Mouse (Mus musculus) heart, postnatal 4 days (tissue): ENCODE results near the gene Ubtd2. TPM values are rescaled to one million over a fixed set of nuclear protein-coding genes. Genes with fewer than 3 reads are reported as not detected.

ENCODE experiments used
- DNase-seq: peaks from one replicate; pipeline ENCODE4 v3.0.0; 2021
- total RNA-seq, 2 experiments: library from RNA; stranded (reverse); gene quantifications; 2 replicates each; pipeline ENCODE4 v1.2.3; 2021

Gene Ubtd2
- total RNA-seq, result 10 to 100 TPM; 24.3 to 26.1 TPM

DNA sequence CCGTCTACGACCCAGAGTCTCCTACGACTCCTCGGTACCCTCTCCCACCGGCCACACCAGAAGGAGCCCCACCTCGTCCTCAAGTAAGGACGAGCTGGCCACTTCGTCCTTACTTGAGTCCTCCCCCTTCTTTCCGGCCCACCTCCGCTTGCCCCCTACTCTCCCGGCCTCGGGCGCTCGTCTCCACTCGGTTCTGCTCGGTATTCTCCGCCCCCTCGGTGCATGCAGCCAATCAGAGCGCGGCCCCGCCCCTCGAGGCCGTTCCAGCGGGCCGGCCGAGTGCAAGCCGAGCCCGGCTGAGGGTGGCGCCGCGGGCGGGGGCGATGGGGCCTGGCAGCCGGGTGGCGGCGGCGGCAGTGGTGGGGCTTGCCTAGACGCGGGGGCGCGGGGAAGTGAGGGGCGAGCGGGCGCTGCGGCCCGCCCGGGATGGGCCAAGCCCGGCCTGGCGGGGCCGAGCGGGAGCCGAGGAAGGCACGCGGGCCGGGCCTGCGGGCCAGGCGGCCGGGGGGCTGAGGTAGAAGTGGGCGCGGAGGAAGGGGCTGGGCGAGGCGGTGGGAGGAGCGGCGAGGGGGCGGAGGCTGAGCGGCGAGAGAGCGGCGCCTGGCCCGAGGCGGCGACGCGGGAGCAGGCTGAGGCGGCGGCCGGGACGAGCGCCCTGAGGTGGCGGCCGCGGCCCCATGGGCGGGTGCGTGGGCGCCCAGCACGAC, at the start of gene Ubtd2:
Gene Ubtd2 (plus strand): TSS at position 571 of the 707 bp plus-strand sequence.
- peak; percentile 99 for DNase-seq

DNA sequence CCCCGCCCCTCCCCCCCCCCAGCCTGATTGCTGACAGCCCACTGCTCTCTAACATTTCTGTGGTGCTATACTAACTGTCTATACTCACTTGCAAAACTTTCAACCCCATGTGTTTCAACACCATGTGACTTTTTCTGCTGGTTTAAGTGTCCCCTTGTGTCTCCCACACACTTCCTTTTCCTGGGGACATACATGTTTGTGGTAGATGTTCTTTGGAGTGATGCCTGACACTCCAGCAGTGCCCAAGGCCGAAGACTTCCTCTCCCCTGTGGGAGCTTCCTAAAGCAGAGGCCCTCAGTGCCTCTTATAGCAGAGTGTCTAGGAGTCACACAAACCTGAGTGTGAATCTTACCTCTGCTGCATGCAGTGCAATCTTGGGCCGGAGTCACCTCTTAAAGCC, 47.3 kb upstream of the Ubtd2 start:
- DNase-seq, result no peak

DNA sequence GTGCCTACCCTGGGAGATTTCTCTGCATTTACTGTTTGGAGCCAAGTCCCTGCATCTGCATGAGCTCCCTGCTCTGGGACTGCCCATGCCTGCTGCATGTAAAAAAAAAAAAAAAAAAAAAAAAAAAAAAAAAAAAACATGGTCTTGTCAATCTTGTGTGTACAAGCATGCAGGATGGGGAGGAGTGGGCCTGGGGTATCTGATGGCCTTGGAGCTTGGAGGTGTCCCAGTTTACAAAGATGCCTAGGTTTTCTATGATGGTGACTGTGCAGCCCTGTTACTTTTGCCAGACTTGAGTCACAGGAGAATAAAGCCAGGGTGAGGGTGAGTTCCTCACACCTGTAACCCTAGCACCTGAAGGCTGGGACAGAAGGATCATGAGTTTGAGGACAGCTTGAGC, 46.1 kb upstream of the Ubtd2 start:
- no peak for DNase-seq

DNA sequence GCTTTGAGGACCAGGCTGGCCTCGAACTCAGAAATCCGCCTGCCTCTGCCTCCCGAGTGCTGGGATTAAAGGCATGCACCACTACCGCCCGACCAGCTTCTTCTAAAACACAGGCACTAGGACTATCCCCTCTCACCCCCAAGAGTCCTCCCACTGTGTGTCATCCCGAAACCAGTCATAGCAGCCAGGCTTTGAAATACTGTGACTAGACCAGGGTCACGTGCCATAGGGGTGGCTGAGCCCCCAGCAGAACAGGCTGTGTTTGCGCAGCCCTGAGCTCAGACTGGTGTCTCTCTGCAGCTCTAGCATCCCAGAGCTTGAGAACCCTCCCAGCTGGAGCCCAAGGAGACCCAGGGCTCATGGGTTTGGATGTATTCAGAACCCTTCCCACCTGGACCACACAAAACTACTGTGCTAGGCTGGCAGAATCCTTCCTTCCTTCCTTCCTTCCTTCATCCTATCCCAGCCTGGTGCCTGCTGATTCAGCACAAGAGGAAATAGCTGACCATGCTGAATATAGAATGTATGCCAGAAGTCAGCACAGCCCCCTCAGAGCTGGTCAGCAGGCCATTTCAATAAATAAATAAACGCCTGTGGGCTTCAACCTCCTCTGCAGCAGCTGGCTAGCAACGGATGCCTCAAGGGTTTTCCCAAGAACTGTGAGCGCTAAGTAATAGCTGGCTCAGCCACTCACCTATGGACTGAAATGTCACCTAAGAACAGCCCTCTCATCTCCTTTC, 45.2 kb upstream of the Ubtd2 start:
- no peak for DNase-seq

DNA sequence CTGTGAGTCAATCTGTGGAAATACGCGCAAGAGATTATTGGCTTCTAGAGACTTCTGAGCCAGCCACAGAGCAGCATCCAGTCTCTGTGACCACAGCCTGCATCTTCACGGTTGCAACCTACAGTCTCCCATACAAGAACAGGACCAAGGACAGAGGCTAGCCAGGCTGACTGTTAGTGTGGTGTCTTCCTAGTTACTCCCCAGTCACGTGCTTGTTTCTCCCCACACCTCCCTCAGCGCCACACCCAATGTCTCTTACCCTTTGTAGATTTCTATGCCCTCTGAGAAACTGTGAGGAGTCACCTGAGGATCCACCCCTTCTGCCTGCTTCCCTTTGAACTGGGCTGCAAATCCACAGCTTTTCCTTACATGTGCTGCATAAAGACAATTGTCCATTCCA, 35.2 kb upstream of the Ubtd2 start:
- no peak for DNase-seq

DNA sequence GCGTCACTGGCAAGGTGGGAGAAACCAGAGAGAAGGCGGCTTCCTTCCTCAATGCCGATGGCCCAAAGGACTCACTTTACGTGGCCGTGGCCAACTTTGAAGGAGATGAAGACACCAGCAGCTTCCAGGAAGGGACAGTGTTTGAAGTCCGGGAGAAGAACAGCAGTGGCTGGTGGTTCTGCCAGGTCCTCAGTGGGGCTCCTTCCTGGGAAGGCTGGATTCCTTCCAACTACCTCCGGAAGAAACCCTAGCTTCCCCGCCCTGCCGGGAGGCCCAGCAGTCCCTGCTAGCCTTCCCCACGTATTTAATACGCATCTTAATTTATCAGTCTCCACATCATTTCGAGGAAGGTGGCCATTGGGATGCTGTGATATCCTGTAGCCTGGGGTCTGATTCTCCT, 31.9 kb upstream of the Ubtd2 start:
- no peak for DNase-seq

DNA sequence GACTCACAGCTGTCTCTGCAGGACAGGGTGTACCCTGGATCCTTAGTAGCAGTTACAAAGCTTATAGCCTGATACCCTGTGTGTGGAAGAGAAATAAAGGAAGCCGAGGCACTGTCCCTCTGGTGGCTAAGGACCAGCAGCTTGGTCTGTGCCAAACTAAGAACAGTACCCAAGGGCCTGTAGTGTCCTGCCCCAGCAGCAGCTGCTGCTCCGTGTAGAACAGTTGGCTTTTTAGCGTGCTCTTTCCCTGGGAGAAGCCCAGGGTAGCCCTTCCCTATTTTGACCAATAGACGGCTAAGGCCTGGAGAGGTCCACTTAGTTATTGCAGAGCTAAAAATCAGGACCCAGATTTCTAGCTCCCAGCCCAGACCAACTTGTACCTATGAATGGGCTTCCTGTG, 30.6 kb upstream of the Ubtd2 start:
- no peak for DNase-seq

DNA sequence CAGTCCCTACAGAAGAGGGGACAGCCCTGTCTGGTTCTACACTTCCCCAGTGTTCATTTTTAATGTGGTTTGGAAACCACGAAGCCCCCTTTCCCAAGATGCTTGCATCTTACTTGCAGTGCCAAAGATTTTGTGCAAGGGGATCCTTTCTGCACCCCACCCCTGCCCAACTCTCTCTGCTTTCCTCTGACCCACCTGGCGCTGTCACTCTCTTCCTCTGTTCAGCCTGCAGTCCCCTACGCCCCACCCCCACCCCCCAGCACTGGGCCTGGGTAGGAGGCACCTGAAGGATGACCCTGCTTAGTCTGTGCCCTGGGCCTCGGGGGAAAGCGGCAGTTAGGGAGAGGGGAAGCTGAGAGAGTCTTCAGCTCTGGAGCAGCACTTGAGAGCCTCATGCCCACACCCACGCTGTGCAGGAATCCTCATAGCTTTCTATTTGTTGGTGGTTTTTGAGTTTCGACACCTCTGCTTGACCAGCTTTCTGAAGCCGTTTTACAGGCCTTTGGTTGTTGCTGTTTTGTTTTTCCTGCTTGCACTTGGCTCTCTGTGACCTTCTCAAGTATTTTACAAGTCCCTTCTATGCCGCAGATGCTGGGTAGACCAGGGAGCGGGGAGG, 30.0 kb upstream of the Ubtd2 start:
- DNase-seq, result no peak

DNA sequence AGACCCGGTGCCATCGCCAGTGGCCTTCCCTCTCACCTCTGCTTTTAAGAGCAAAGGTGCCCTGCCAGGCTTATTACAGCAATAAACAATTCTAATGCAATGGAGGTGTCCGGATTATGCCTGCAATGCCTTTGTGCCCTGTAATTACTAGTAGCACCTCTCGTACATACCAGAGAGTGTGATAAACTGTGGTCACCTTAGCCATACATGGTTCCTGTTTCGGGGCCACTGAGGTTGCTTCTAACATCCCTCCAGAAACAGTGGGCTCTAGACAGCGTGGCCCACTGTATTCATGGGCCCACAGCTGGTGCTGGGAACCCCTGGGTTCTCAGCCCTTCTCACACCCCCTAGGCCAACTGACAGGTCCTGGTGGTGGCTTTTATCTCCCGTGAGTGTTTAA, 27.6 kb upstream of the Ubtd2 start:
- no peak for DNase-seq

DNA sequence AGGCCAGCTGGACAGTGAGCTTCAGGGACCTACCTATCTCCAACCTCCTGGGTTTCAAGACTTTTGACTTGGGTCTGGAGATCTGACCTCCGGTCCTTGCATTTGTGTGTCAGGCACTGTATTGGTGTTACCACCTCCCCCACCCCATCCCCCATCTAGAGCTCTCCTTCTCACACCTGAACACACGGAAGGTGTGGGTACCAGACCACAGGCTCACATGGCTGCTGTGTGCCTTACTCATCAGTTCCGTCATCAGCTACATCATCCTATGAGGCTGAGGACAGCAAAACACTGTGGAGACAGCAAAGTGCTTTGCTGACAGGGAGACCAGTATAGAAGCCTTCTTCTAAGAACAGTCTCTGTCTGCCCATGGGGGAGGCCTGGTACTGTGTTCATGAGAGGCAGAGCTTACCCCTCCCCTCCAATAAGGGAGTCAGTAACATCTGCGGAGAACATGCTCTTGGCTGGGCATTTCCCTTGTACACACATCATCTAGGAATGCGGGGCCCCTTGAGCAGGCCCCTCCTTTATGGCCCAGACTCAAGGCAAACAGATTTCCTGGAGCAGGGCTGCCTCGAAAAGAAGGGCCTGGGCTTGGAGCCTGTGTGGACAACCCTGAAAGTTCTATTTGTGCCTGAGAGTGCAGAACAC, 19.6 kb upstream of the Ubtd2 start:
- DNase-seq, result peak; percentile 75

DNA sequence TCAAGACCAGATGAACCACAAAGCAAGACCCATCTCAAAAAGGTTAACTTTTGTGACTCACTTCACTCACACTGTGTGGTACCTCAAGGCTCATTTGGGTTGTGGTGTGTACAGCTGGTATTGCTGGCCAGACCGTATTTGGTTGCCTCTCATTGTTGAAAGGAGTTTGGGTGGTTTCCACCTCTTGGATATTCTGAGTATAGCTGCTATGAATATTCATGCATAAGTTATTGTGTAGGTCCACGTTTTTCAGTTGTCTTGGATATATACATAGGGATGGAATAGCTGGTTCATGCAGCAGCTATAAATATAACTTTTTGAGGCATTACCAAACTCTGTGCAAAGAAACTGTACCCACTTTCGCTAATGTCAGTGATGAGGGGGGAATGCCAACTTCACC, 12.6 kb upstream of the Ubtd2 start:
- no peak for DNase-seq

DNA sequence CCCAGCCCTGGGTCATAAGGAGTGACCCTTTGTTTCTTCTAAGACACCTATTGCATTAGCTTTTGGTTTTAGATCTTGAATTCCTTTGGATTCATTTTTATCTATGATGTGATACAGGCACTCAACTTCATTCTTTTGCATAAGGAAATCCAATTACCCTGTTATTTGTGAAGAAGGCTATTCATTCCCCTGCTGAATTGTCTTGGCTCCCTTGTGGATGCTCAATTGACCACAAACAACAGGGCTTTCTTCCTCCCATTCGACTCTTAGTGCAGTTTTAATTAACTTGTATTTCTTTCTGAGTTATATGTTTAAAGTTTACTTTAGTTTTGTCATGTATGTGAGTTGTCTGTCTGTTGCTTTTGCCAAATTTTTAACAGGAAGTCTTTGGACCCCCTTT, 10.9 kb upstream of the Ubtd2 start:
- DNase-seq, result no peak

DNA sequence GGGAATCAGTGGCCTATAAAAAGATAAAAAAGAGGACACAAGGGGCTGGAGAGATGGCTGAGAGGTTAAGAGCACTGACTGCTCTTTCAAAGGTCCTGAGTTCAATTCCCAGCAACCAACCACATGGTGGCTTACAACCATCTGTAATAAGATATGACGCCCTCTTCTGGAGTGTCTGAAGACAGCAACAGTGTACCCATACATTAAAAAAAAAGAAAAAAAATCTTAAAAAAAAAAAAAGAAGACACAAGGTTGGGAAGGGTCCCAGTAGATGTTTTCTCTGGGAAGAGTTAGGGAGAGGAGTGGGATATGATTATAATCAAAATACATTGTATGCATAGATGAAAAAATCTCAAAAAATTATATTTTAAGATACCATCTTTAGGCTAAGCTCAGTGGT, 10.0 kb upstream of the Ubtd2 start:
- no peak for DNase-seq

DNA sequence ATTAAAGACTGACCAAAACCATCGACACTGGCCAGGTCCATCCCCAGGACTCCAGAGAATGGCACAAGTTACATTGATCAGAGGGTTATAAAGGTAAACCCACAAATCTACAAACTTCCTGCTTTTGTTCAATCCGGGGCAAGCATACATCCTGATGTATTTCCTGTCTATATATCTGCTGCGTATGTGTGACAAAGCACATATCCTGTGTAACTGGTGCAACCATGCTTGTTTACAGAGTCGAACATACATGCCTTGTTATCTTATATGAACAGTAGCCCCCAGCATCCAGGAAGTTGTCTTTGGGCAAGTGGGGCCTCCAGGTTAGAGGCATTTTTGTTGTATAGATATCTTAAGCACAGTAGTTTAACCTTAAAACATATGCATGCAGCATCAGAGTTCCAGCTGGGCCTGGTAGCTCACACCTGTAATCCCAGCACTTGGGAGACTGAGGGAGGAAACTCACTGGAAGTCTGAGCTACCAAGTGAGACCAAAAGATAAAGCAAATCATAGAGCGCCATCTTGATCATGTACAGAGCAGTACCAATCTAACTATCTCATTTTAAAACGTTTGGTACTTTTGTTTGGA, 9.4 kb upstream of the Ubtd2 start:
- no peak for DNase-seq

DNA sequence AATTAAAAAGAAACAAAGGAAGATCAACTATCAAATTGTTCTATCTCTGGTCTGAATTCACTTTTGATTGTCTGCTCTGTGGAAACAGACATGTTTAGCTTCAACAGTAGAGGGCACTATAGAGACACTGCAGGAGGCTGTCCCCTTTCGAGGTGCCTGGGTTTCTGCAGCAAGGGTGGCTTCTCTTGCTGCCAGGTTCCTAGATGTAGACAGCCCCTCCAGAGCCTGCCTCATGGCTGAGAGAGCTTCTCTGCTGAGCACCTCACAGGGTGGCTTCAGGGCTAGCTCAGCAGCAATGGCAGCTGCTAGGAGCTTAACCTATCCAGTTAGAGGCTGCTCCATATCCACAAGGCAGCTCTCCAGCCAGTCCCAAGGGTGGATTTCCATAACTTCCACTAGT, 5.0 kb upstream of the Ubtd2 start:
- peak; percentile 58 for DNase-seq

DNA sequence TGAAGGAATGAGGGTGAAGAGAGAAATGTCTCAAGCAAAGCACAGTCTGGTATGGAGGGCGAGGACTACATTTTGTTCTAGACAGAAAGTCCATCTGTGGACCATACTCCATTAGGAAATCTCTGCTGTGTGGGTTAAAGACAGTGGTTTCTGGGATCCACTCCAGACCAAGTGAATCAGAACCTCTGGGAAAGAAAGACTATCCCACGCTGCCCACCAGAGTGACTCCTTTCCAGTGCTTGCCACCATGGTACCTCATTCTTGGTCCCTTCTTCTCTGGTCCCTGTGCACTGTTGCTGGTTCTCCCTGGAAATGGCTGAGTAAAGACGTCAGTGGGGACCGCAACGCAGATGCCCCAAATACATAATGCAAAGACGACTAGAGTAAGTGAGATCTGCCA, 3.9 kb upstream of the Ubtd2 start:
- no peak for DNase-seq

DNA sequence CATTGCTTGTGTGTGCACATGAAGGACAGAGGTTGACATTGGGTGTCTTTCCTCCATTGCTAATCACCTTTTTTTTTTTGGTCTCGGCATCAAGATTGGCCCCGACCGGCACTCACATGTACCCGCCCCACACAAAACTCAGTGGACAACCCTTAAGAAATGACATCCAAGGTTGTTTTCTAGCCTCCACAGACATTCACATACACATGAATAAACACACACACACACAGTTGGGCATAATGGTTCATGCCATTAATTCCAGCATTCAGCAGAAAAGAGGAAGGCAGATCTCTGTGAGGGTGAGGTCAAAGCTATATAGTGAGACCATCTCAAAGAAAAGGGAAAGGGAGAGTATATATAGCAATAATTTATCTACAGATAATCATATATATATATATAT, 2.4 kb upstream of the Ubtd2 start:
- DNase-seq, result no peak

DNA sequence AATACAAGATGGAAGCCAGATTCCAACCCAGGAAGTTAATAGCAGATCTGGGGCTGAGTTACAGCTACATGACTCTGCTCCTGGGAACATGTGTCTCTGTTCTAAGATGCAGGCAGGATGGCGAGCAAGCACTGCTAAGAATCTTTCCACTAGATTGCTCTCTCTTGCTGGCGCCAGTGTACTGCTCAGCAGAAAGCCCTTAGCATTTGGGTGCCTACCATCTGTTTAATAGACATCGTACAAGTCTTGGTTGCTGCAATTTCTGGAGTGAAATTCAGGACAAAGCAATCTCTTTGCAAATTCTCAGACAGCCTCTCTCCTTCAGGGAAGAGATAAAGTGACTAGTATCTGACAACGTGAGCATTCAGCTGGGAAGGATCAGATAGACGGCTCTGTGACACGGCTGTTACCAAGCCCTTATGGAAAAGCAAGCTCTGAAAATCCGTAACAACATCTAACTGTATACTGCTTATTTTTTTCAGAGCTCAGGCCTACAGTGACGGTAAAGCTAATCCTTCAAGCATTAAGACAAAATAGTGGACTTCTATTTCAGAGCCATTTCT, 1.7 kb upstream of the Ubtd2 start:
- no peak for DNase-seq

DNA sequence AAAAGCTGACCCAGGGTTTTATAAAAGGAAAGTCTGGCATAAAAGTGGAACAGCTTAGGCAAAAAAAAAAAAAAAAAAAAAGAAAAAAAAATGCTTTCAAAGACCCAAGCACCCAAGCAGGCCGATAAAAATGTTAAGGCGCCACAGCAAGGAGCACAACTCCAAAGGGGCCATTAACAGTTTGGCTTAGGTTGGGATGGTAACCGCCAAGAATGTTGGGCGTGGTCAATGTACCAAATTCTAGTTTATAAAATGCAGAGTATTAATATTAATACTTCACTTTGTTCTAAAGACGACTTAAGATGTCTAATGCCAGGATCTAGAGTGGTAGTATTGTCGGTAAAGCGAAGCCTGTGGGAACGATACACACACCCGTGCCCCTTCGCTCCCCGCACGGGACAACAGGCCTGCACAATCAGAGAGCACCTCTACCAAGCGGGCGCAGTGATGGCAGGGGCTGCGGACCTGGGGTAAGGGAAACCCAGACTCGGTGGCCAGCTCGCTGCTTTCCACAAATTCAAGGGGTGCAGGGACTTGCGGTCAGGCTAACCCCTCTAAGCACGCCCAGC, 855 bp upstream of the Ubtd2 start:
- no peak for DNase-seq

DNA sequence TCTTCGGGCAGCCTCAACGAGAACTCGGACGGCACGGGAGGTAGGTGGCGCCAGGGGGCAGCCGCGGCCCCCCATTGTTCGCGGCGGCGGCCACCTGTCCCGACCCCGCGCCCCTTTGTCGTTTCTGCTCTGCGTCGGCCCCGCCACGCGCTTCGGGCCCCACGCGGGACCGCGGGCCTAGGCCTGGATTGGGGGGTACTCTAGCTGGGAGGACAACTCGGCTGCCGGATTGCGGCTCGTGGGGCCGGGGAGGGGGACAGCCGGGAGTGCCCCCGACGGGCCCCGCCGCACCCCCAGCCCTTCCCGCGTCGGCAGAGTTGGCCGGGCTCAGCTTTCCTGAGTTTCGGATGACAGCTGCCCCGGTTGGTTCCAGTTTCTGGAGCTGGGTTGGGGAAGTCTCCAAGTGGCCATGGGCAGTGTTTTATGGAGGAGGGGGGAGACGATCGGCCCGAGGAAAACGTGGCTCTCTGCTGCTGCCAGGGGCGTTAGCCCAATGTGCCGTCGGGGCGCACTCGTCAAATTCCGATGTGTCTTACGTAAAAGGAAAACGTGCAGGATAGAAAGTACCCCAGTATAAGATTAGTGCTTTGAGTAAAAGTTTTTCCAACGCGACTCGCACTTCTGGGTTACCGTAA, 454 bp downstream of the Ubtd2 start:
- DNase-seq, result peak; percentile 59

DNA sequence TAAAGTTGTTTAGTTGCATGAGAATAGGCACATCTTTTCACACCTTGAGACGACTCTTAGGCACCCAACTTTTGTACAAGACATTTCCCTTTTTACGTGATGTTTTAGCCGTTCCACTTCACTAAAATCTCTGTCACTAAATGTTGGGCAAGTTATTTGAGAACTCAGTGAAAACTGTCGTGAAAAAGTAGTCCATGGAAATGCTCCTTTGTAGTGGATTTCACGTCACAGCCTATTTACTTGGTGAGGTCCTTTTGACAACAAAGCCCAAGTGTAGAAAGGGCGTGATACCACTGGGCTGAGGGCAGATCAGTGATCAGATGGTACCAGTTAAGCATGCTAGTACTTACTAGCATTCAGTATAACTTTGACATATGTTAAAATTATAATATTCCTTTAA, 1.2 kb downstream of the Ubtd2 start:
- DNase-seq, result no peak

DNA sequence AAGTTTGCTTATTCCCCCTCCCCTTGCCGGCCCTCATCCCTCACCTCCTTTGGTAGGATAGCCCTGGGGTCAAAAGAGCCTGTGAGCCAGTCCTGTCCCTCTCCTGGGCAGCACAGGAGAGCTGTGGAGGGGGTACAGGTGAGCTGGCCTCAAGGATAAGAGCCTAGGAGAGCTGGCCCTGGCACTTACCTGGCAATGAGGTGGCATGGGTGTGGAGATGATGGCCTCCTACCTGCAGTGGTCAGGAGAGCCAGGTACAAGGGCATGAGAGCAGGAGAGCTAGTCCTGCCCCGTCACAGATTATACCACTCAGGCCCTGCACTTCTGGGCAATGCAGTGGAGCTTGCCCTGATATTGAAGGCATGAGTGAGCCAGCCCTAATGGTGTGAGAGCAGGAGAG, 9.1 kb downstream of the Ubtd2 start:
- no peak for DNase-seq
